In the genomic region with DNA sequence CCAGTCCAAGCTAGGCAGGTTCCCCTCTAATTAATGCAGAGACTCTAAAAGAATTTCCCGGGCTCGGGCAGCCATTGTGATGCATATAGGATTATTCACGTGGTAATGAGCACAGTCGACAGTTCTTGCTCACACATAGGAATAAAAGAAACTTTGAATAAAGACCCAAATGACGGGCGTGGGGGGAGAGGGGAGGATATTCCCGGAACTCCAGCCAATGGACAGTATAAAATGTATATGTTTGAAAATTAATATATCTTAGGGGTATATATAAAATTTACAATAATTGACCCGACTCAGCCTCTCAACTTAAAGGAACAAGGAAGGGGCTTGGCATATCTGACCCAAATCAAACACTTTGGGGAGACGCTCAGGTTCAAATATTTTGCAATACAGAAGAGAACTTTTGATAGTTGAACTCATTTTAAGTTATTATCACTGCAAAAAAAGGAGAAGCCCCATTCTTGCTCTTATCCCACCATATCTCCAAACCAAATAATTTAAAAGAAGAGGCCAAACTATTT, we compare ENCODE assay signal across 10 mouse cellular contexts. TPM values are rescaled to one million over a fixed set of nuclear protein-coding genes. Genes with fewer than 3 reads are reported as not detected.
DNase-seq lines count a peak whose midpoint lies in the region; ATAC-seq and TF ChIP-seq lines count a peak whose summit lies in the region.
"Had no signal": no experiment of that assay in that cellular context is flagged by ENCODE, and none has a peak within 500 bp of the region (broad histone marks: within the 10 kb centered on the region; RNA-seq: fewer than 3 reads in every experiment).

No protein-coding gene starts in this region.

- peaks cover 9% of the 10 kb centered on the region; the same call in 1 of the 2 replicates for H3K36me3 ChIP-seq in forebrain, embryonic 13.5 days (ENCODE audit: poor library complexity, severe bottlenecking)
- no peaks in the 10 kb centered on the region for H3K36me3 ChIP-seq in midbrain, embryonic 13.5 days
- H3K36me3 ChIP-seq in stomach, embryonic 16.5 days (ENCODE audit: control insufficient read depth, insufficient read depth, low read length) = no peaks in the 10 kb centered on the region
- no peaks in the 10 kb centered on the region; the same call in 1 of the 2 replicates for H3K36me3 ChIP-seq in heart, adult 2 months (ENCODE audit: control insufficient read depth, insufficient read depth, low read length)
- H3K36me3 ChIP-seq: limb, embryonic 12.5 days had no signal

- TF ChIP-seq CTCF in layer of hippocampus, adult 2 months (conservative IDR thresholded peaks at IDR 0.05) = no peak
- no peak for TF ChIP-seq CTCF in heart, adult 2 months (IDR thresholded peaks at IDR 0.05)

- no peak for DNase-seq in layer of hippocampus, adult 2 months (ENCODE audit: low spot score in 2 of 2)
- DNase-seq in layer of hippocampus, adult 11-12 months (ENCODE audit: low spot score) = no peak
- no peak for DNase-seq in heart, adult 2 months
- DNase-seq in frontal cortex, postnatal 36 days (ENCODE audit: low spot score in 2 of 2) = no peak
- DNase-seq in spleen, postnatal 36 days (ENCODE audit: low spot score in 2 of 2) = no peak
- DNase-seq: lung, postnatal 4 days had no signal

- no peaks in the 10 kb centered on the region for H3K79me2 ChIP-seq in heart, adult 2 months (replicated peaks; ENCODE audit: control insufficient read depth, insufficient read depth, low read length)

- TF ChIP-seq POLR2A in heart, adult 2 months (IDR thresholded peaks at IDR 0.05; ENCODE audit: insufficient read depth, low read depth, low read length) = no peak

- H3K9me3 ChIP-seq in forebrain, embryonic 13.5 days (replicated peaks) = no peaks in the 10 kb centered on the region
- no peaks in the 10 kb centered on the region for H3K9me3 ChIP-seq in midbrain, embryonic 13.5 days
- H3K9me3 ChIP-seq in stomach, embryonic 16.5 days (replicated peaks; ENCODE audit: control insufficient read depth, low read length) = no peaks in the 10 kb centered on the region
- H3K9me3 ChIP-seq: limb, embryonic 12.5 days had no signal

- H3K27me3 ChIP-seq in forebrain, embryonic 13.5 days = 0 out of 2 replicates have a peak, but pooled peaks cover 3% of the 10 kb centered on the region
- H3K27me3 ChIP-seq in midbrain, embryonic 13.5 days = peaks cover 16% of the 10 kb centered on the region
- H3K27me3 ChIP-seq in stomach, embryonic 16.5 days (ENCODE audit: control insufficient read depth, insufficient read depth, low read length) = peaks cover 57% of the 10 kb centered on the region
- peaks cover 35% of the 10 kb centered on the region for H3K27me3 ChIP-seq in heart, adult 2 months (ENCODE audit: control insufficient read depth, insufficient read depth, low read length)

- H3K9ac ChIP-seq in forebrain, embryonic 13.5 days = peak overlapping the region; percentile 94
- H3K9ac ChIP-seq in midbrain, embryonic 13.5 days (replicated peaks) = peak overlapping the region; percentile 80
- peak overlapping the region; percentile 54 for H3K9ac ChIP-seq in stomach, embryonic 16.5 days (ENCODE audit: low read length)
- H3K9ac ChIP-seq in heart, adult 2 months (ENCODE audit: low read depth, low read length) = no peak overlapping the region
- H3K9ac ChIP-seq: limb, embryonic 12.5 days had no signal

- peak overlapping the region; percentile 76 for H3K27ac ChIP-seq in layer of hippocampus, adult 2 months
- peak overlapping the region; percentile 98 for H3K27ac ChIP-seq in forebrain, embryonic 13.5 days
- peak overlapping the region; percentile 96 for H3K27ac ChIP-seq in midbrain, embryonic 13.5 days
- H3K27ac ChIP-seq in stomach, embryonic 16.5 days (ENCODE audit: low read length) = peak overlapping the region; percentile 81; the same call in 1 of the 2 replicates
- H3K27ac ChIP-seq in heart, adult 2 months = no peak overlapping the region
- H3K27ac ChIP-seq: limb, embryonic 12.5 days had no signal

- peak overlapping the region; percentile 57 for H3K4me3 ChIP-seq in layer of hippocampus, adult 2 months
- peak overlapping the region; percentile 60 for H3K4me3 ChIP-seq in forebrain, embryonic 13.5 days
- peak overlapping the region; percentile 59 for H3K4me3 ChIP-seq in midbrain, embryonic 13.5 days (replicated peaks)
- H3K4me3 ChIP-seq in stomach, embryonic 16.5 days (replicated peaks; ENCODE audit: low read length) = peak overlapping the region; percentile 54
- H3K4me3 ChIP-seq in heart, adult 2 months = no peak overlapping the region
- H3K4me3 ChIP-seq: limb, embryonic 12.5 days had no signal

- intact Hi-C loops in heart, adult 2 months (cut with DNase I) = no loop called here

- TF ChIP-seq EP300 in heart, adult 2 months (IDR thresholded peaks at IDR 0.05; ENCODE audit: insufficient read depth, low read depth, low read length) = no peak

- under 1% methylated on average over 9 of the region's 9 CpGs for WGBS in forebrain, embryonic 13.5 days
- 2% methylated on average over 9 of the region's 9 CpGs for WGBS in midbrain, embryonic 13.5 days
- 4% methylated on average over 9 of the region's 9 CpGs for WGBS in stomach, embryonic 16.5 days
- 7% methylated on average over 9 of the region's 9 CpGs for WGBS in heart, adult 2 months

- H3K4me2 ChIP-seq in forebrain, embryonic 13.5 days = peak overlapping the region; percentile 70
- H3K4me2 ChIP-seq in midbrain, embryonic 13.5 days (replicated peaks) = peak overlapping the region; percentile 62
- H3K4me2 ChIP-seq in stomach, embryonic 16.5 days (ENCODE audit: low read depth, low read length) = peak overlapping the region; percentile 50
- H3K4me2 ChIP-seq: limb, embryonic 12.5 days had no signal

- ATAC-seq in forebrain, embryonic 13.5 days = peak; percentile 19; the same call in 1 of the 2 replicates
- ATAC-seq in midbrain, embryonic 13.5 days = no peak
- ATAC-seq in stomach, embryonic 16.5 days (ENCODE audit: insufficient read depth, low FRiP score) = no peak

- H3K4me1 ChIP-seq in forebrain, embryonic 13.5 days = peaks cover 48% of the 10 kb centered on the region
- peaks cover 66% of the 10 kb centered on the region for H3K4me1 ChIP-seq in midbrain, embryonic 13.5 days (replicated peaks)
- 0 out of 2 replicates have a peak, but pooled peaks cover 10% of the 10 kb centered on the region for H3K4me1 ChIP-seq in stomach, embryonic 16.5 days (ENCODE audit: control insufficient read depth, insufficient read depth, low read length)
- H3K4me1 ChIP-seq in heart, adult 2 months (ENCODE audit: control insufficient read depth, insufficient read depth, low read length) = no peaks in the 10 kb centered on the region

RNA-seq across cellular contexts. Expression of a gene that starts 3.8 kb away (rescaled TPM):
- 10 to 100 TPM; 41.1 to 45.9 TPM for total RNA-seq in layer of hippocampus, adult 2 months (2021)
- polyA plus RNA-seq in forebrain, embryonic 13.5 days (2015; fragmentation: Nextera tagmentation; extraction: Ambion mirVana) = 41.3 and 48.4 TPM in 2 replicates
- polyA plus RNA-seq in midbrain, embryonic 13.5 days (2015; fragmentation: Nextera tagmentation; extraction: Ambion mirVana) = 27.8 and 28.2 TPM in 2 replicates
- polyA plus RNA-seq in stomach, embryonic 16.5 days (2015; fragmentation: Nextera tagmentation; extraction: Ambion mirVana) = 7.7 and 8.6 TPM in 2 replicates
- not detected for total RNA-seq in heart, adult 2 months (2021)
- 0.66 TPM in 1 of 2 replicates, not detected in the other for polyA plus RNA-seq in heart, adult 2 months (2012; rRNA removed)
